Mouse (Mus musculus) left cerebral cortex, postnatal 25 days (tissue): Measurements from ENCODE around the gene Haghl. TPM values are rescaled to one million over a fixed set of nuclear protein-coding genes. Genes with fewer than 3 reads are reported as not detected.
A peak's percentile ranks its signal among the peaks of the same experiment; 100 is the strongest.
"Not testable (repeated sequence)": the region's sequence is repeated elsewhere in the genome, so short reads cannot be mapped to it uniquely, and the experiment has no call there.

Experiments
- DNase-seq, 2 experiments: peaks; one replicate each; pipeline ENCODE4 v3.0.0; 2022; ENCODE audit warnings: low spot score in 2 of 2, mixed read lengths in 1 of 2
- intact Hi-C: fragments of 180-260 bp; cut with DNase I; formaldehyde crosslinking; loops from one replicate; pipeline ENCODE4 v1.15.1; 2025
- total RNA-seq, 2 experiments: library from RNA; stranded (reverse); gene quantifications; 2 replicates each; pipeline ENCODE4 v1.2.3; 2021

Haghl gene
- total RNA-seq, 2 experiments from 2014 or later = 109 to 122 TPM

DNA sequence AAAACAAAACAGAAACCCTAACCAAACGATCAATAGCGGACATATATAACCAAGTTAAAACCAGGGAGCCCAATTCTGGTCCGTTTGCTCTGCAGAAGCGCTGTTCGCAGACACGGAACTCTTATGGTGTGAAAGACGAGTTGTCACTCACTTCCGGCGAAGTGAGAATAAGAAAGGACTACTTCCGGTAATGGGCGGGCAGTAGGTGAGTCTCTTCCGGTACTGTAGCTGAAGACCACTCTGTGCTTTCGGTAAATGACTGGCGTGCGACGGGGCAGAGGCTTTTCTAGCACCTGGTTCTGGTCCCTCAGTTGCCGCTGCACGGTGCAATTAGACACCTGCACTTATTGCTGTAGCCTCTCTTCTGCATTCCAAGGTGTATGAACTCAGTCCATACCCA lies 38.0 kb upstream of the Haghl start, which contains the start of gene Wdr24:
TSS of gene Wdr24 (plus strand) at position 176 of the 400 bp plus-strand sequence.
- intact Hi-C loops = loop anchor here (1.0 kb wide), 1 partner anchor 10 kb away; no protein-coding TSS in a partner anchor
- DNase-seq = peak; percentile 80 to 89

DNA sequence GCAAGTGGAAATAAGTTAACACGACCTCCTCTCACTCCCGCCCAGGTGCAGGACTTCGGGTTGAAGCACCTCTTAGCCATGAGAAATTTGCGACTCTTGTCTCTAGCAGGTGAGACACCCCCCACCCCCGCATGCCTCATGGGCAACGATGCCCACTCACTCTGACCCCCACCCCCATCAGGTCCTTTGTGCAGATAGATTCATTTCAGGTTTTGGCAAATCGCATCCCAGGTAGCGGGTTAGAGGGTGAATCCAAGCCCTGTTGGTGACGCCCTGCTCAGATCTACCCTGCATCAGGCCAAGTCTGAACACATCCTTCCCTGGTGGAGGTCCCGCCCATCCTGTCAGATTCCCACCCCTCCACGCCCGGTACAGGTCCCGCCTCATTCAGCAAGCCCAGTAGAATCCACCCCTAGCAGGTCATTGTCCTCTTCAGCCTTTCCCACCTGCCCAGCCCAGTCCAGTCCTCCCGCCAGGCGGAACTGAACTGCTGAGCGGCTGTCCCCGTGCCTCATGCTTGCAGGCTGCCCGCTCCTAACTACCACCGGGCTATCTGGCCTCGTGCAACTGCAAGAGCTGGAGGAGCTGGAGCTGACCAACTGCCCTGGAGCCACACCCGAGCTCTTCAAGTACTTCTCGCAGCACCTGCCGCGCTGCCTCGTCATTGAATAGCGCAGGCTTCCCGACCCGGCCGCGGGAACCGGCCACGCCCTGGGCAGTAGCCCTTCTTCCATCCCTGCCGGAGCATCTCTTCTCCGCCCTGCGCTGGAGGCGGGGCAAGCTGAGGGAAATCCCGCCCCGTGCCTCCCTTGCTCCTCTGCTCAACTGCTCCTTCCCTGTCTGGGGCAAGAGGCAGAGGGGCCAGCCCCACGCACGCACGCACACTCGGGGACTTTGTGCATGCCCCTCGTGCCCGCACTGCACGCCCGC lies 33.6 kb upstream of the Haghl start:
- intact Hi-C loops = no loop called here
- no peak for DNase-seq

DNA sequence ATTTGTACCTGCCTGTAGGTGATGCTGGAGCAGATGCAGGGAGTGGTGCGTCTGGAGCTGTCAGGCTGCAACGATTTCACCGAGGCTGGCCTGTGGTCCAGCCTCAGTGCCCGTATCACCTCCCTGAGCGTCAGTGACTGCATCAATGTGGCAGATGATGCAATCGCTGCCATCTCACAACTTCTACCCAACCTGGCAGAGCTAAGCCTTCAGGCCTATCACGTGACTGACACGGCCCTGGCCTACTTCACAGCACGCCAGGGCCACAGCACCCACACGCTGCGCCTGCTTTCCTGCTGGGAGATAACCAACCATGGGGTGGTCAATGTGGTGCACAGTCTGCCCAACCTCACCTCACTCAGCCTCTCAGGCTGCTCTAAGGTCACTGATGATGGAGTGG lies 32.2 kb upstream of the Haghl start:
- intact Hi-C loops = no loop called here
- DNase-seq = no peak

DNA sequence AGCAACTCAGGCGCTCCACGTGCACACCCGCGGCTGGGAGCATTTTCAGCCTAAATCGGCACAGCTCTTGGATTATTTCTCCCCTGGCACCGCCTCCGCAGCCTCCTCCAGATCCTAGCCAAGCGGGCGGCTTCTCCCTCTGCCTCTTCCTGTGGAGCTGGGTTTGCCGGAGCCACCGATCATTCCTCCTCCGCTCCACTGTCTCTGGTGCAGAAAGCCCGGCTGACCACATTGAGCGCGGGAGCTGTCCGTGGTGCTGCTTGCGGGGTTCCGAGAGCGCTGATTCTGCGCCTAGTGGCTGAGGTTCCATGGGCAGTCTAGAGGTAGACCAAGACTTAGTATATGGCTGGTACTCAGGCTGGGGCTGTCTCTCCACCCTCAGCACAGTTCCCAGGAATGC lies 28.0 kb upstream of the Haghl start:
- DNase-seq = peak; percentile 86 to 96
- intact Hi-C loops = loop anchor here (1.0 kb wide), 1 partner anchor 10 kb away; the partner anchor contains the start of gene Wdr24

DNA sequence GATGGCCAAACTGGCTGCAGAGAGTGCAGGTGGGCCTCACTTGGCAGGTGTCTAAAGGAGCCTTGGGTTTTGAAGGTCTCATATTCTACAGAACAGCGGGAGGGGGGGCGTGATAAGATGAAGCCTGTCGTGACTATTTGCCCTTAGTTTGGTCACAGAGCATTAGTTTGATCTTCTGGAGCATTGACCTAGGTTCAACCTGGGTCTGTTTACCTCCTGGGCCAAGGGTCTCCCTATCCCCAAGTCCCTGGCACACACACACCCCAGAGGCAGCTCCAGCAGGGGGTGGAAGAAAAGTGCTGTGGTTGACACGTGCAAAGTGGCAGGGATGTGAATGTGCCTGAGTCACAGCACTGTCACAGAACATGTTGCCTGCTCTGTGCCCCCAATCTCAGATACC lies 25.4 kb upstream of the Haghl start:
- DNase-seq = no peak
- intact Hi-C loops = no loop called here

DNA sequence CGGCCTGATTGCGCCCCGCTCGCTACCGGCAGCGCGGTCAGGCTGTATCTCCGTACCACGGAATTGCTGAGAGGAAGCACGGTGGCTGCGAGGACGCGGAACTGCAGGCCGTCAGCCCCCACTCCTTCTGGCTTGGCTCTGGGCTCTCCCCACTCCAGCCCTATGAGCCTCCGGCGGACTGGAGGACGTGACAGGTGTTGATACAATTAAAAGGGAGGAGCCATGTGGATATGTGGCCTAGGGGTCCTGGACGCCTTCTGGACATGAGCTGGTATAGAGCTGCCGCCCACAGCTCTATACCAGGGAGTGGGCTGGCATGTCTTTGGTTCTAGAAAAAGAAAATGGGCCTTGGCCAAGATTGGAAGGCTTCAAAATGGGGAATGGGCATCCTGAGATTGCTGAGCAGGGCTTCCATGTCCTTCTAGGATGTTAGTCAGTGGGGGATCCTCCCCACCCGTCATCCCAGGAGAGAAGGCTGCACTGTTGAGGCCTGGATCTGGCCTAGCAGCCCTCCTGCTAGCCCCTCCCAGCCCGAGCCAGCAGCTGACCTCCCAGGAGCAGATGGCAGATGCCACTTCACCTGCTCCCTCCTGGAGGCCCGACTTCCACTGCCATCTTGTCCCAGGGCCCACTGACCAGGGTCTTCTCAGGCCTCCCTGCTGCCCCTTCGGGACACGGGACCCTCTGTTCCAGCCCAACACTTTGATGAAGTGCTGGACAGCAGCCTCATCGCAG lies 24.3 kb upstream of the Haghl start:
- intact Hi-C loops = loop anchor here (5.0 kb wide), 1 partner anchor 252 kb away; no protein-coding TSS in a partner anchor
- peak in 1 of 2 experiments; percentile 60 for DNase-seq

DNA sequence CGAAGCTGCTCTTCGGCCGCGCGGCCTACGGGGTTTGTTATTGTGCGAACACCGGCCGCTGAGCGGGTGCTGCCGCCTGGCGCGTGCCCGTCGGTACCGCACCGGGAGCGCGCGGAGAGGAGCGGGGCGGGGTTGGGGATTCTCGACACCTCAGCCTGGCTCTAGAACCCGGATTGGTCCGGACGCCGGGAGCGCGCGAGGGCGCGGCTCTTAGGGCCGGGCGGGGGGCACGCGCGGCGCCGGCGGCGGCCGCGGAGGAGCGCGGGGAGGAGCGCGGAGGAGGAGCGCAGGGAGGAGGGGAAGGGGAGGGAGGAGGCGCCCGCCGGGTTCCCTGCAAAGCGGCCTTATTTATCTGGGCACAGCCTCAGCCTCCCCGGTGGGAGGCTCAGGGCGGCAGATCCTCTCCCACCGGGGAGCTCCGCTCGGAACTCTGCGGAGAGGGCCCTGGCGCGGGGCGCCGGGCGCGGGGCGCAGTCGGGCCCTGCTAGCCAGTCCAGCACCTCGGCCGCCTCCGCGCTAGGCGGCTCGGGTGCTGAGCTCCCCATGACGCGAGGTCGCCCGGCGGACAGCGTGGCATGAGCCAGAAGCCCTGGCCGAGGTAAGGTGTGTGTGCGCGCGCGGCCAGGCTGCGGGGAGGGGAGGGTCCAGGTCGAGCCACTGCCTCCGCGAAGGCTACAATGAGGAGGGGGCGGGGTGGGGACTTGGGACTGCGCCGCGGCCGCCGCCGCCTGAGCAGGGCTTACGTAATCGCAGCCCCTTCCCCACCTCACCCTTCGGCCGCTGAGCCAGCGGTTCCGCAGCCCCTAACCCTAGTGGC lies 23.5 kb upstream of the Haghl start, which contains the start of gene Fbxl16:
TSS of gene Fbxl16 (plus strand) at position 297 of the 817 bp plus-strand sequence.
- peak; percentile 92 to 95 for DNase-seq
- intact Hi-C loops = loop anchor here (5.0 kb wide), 1 partner anchor 252 kb away; no protein-coding TSS in a partner anchor

DNA sequence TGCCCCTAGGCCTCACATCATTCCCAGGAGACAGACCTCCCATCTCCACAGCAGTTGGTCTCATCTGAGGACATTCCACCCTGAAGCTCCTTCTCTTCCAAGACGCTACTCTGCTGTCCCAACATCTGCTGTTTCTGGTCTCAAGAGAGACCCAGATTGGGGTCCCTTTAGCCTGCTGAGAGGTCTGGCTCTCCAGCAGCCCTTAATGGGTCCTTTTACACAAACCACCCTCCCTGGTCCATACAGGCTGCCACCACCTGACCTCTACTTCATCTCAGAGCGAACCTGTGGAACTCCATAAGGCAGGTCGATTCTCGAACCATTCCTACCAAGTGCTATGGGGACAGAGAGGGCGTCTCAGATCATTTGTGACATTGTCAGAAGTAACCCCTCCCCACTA lies 22.6 kb upstream of the Haghl start:
- no peak for DNase-seq
- intact Hi-C loops = loop anchor here (5.0 kb wide), 1 partner anchor 251 kb away; no protein-coding TSS in a partner anchor

DNA sequence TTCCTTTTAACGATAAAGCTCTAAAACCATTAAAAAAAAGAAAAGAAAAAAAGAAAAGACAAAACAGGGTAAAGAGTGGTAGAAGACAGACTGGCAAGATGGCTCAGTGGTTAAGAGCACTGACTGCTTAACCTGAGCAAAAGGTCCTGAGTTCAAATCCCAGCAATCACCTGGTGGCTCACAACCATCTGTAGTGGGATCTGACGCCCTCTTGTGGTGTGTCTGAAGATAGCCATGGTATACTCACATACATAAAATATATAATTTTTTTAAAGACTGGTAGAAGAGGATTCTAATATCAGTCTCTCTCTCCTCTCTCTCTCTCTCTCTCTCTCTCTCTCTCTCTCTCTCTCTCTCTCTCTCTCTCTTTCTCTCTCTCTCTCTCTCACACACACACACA lies 22.0 kb upstream of the Haghl start:
- not testable (repeated sequence) for DNase-seq

DNA sequence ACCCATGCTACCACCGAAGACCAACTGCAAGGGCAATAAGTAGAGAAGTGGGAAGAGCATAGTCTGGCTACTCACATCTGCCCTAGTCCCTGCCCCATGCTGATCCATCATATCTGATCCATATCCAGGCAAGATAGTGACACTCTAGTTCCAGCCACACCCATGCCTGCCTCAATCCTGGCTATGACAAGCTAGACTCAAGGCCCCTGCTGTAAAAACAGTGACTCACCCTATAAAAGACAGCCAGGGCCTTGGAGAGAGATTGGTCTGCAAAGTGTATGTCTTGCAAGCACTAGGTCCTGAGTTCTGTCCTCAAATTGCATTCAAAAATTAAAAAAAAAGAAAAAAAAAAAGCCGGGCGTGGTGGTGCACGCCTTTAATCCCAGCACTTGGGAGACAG lies 21.0 kb upstream of the Haghl start:
- DNase-seq = no peak
- intact Hi-C loops = loop anchor here (5.0 kb wide), 1 partner anchor 249 kb away; no protein-coding TSS in a partner anchor

More for the DNA sequence above, 22.0 kb upstream of the Haghl start:
- intact Hi-C loops = loop anchor here (5.0 kb wide), 1 partner anchor 250 kb away; no protein-coding TSS in a partner anchor

DNA sequence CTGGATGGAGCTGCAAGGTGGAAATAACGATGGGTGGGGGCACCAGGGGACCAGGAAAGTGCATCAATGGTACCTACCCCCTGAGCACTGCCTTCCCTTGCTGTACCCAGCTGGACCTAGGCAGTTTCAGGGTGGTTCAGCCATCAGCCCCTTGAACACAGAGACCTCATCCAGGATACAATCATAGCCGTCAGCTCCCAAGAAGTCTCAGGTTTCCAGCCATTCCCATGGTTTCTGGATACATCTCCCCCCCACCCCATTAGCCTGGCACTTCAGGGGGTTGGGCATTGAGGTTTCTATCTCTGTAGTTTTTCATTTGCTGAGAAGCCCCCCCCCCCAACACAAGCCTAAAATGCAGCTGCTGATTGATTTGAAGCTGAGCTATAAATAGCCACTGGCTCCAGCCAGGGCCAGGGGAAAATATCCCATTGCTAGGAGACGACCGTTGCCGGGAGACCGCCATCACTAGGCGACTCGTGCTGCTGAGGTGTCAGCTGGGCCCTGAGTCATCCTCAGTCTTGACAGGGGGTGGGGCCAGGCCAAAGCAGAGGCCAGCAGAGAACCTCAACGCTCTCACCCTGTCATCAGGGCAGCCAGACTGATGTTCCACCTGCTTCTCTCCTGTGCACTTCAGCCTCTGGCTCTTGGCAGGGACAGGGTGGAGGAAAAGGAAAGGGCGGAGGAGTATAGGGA lies 17.5 kb upstream of the Haghl start:
- intact Hi-C loops = loop anchor here (5.0 kb wide), 2 partner anchors 41 to 236 kb away; no protein-coding TSS in a partner anchor
- DNase-seq = peak; percentile 88 to 94

DNA sequence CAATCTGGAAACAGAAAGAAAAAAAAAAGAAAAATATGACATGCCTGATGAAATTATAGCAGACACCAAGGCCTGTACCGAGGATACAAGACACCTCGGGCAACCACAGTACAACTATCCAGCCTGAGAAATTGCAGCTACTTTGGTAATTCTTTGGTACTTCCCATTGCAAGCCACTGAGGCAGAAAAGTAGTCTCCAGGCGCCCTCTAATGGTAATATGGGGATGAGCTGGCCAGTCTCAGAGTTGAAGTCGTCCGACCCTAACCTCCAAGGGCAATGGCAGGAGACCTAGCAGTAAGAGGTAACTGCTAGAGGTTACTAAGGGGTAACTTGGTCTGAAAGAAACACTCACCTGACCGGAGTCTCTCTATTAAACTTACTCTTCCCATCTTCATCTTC lies 15.6 kb upstream of the Haghl start:
- peak; percentile 70 to 80 for DNase-seq
- intact Hi-C loops = loop anchor here (1.0 to 5.0 kb wide), 5 partner anchors 28 to 324 kb away; partner anchors contain the start of gene Narfl

DNA sequence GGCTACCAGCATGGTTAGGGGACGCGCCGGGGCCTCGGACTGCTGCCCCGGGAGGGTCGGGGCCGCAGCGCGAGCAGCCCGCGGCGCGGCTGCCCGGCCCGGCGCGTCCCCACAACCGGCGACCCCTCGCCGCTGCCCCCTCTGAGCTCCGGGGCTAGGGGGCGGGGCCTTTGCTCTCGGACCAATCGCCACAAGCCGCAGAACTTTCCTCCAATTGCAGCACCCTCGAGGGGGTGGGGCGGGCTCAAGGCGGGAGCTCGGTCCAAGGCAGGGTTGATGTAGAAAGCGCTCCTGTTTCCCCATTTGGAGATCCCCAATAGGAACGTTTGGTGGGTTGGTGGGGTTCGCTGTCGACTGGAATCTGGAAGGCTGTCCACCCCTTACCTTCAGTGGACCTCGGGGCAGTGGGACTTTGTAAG lies 11.5 kb upstream of the Haghl start, which contains the start of gene Metrn:
TSS of gene Metrn (minus strand) at position 186 of the 419 bp plus-strand sequence.
- DNase-seq = peak in 1 of 2 experiments; percentile 74
- intact Hi-C loops = loop anchor here (1.0 kb wide), 1 partner anchor 24 kb away; the partner anchor contains the start of gene Narfl

DNA sequence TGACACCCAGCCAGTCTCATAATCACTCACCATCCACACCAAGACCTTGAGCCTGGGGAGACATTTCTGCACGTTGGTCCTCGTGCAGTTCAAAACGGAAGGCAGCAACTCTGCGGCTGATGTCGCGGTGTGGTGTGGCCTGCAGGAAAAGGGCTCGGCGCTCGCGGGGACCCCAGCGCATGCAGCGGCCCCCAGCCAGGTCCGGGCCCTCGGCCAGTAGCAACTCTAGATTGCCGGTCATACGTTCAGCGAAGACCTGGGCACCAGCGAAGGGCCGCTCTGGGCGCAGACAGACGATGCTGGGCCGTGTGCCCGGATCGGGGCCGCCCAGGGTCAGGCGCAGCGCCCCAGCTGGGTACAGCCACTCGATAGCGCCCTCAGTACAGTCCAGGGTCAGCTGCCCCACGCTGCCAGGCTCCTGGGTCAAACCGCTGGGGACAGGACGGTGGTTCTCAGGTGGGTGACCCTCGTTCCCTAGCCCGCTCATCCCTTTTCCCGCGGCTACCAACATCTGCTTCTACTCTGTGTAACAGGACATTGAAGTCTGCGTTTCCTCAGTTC lies 10.8 kb upstream of the Haghl start:
- intact Hi-C loops = no loop called here
- no peak for DNase-seq

DNA sequence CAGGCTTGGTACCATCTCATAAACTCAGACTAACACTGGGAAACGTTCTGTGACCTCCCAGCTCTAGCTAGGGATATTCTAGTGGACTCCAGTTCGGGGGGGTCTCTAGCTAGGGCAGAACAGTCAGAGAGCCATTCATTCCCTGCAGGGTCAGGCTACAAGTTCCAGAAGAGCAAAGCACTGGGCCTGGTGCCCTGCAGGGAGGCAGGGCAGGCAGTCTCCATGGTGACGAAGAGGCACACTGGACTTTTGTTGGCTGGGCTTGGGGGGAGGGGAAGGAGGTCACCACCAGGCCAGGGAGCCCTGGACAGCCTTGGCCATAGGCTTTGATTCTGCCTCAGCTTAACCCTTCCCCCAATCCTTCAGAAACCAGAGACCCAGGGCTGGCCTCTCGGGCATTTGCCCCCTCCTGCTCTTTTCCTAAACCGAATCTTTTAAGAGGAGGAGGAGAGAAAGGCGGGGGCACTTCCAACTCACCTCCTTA lies 10.2 kb upstream of the Haghl start, which contains the start of gene AC134908.4:
TSS of gene AC134908.4 (minus strand) at position 51 of the 484 bp plus-strand sequence.
- peak in 1 of 2 experiments; percentile 72 for DNase-seq
- intact Hi-C loops = no loop called here

DNA sequence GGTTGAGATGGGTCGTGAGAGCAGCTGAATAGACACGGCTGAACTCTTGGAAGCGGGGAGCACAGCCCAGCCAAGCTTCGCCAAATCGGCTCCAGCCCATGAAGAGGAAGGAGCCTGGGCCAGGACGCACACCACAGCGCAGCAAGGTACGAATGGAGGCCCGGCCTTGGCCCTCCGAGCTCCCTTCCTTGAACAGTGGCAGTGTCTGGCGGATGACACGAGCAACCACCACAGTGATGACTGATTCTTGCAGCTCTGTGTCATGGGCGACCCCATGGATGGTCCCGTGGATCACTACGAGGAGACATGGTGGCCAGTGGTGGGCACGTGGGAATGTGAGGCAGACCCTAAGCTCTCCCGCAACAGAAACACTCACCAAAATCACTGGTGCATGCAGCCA lies 9.5 kb upstream of the Haghl start:
- no peak for DNase-seq

DNA sequence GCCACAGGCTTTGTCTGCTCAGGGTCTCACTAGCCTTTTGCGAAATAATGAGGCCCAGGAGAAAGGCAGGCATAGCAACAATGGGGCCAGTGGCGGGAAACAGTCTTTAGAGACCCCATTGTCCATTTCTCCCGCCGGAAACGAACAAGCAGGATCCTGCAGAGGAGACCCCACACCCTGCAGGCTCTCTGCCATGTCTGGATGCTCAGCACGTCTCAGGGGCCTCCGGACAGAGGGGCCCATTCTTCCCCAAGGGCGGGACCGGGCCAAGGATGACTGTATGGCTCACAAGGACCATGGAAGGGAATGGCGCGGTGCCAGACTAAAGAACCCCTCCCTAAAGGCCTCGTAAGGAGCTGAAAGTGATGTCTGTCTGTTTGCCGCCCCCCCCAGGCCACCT lies 8.7 kb upstream of the Haghl start:
- DNase-seq = no peak
- intact Hi-C loops = no loop called here

More for the DNA sequence above, 9.5 kb upstream of the Haghl start:
- intact Hi-C loops = no loop called here

DNA sequence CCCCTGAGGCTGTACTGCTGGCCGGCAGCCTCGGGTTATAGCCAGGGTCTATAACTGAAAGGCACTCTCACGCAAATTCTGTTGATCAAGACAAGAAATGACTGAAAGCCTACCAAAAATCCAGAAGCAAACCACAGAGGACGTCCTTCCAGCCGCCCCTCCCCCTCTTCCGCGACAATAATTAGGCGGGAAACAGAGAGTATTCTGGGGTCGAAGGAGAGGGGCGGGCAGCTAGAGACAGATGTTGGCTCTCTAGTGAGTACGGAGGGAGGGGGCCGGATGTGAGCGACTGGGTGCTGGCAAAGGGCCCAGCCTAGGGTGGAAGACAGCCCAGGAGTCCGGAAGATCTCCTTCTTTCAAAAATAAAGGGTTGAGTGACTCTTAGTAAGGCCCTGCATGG lies 7.1 kb upstream of the Haghl start, which contains the start of gene Fam173a:
TSS of gene Fam173a (minus strand) at position 287 of the 400 bp plus-strand sequence.
- intact Hi-C loops = no loop called here
- DNase-seq = peak in 1 of 2 experiments; percentile 81
